Mouse (Mus musculus) splenic B cell, adult 2 months (primary cell): ENCODE measurements at regions not wholly inside any gene's neighbourhood (a gene's known extent, or its start where the extent isn't known, plus 50 kb on each side); places are given as distances from the start of the nearest gene placed in this dataset.
"Not testable (repeated sequence)": the region's sequence is repeated elsewhere in the genome, so short reads cannot be mapped to it uniquely, and the experiment has no call there.

Experiments
- DNase-seq: peaks from one replicate; pipeline ENCODE4 v3.0.0-alpha.2; 2011; ENCODE audit warnings: low read depth, low spot score
- H3K27me3 ChIP-seq: 2 replicates; pipeline ENCODE4 v1.6.1; 2012; ENCODE audit warnings: mild to moderate bottlenecking, low read length, moderate library complexity, mixed read lengths; ENCODE audit not compliant: control insufficient read depth, poor library complexity, insufficient read depth, severe bottlenecking
- H3K36me3 ChIP-seq: 2 replicates; pipeline ENCODE4 v1.6.1; 2012; ENCODE audit warnings: mild to moderate bottlenecking, low read length, moderate library complexity, mixed read lengths; ENCODE audit not compliant: control insufficient read depth, poor library complexity, insufficient read depth, severe bottlenecking

- Histone ChIP-seq H3K36me3 (no peaks in the 10 kb centered on the region), H3K27me3 (no peaks in the 10 kb centered on the region; the same call in 1 of the 2 replicates)
- no peak for DNase-seq
Measured at GRCm38 (mm10) chr13:4742930-4743329, 134.0 kb upstream of the Akr1e1 start.

DNA sequence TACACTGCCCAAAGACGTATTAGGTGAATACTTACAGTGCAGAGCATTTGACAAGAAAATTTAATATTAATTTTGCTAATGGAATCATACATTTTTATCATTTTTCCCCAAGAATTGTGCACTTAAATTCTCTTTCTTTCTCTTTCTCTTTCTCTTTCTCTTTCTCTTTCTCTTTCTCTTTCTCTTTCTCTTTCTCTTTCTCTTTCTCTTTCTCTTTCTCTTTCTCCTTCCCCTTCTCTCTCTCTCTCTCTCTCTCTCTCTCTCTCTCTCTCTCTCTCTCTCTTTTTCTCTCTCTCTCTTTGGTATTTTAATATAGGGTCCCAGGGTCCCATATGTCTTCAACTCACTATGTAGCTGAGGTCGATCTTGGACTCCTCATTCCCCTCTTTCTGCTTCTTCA, 107.3 kb upstream of the Akr1e1 start:
- H3K27me3 ChIP-seq, H3K36me3 ChIP-seq, DNase-seq: not testable (repeated sequence)

GRCm38 (mm10) chr13:4714724-4715123, 105.8 kb upstream of the Akr1e1 start:
- no peak for DNase-seq
- H3K27me3 ChIP-seq = no peaks in the 10 kb centered on the region
- H3K36me3 ChIP-seq = no peaks in the 10 kb centered on the region

DNA sequence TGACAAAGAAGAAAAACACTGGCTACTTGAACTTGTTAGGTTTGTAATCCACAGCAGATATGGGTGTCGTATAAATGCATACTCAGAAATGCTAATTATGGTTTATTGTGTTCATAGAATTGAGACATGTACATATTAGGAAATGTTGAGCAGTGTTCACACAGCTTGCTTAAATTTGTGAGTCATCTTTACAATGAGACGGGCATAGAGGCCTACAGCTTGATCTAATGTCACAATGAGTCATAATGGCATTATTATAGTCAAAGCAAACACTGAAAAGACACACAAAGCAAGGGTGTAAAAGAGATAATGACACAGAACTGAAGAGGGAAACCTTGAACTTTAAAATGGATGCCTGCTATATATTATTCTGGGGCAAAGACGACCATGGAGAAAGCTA, 103.7 kb upstream of the Akr1e1 start:
- no peak for DNase-seq
- Histone ChIP-seq H3K27me3 (no peaks in the 10 kb centered on the region), H3K36me3 (no peaks in the 10 kb centered on the region)

DNA sequence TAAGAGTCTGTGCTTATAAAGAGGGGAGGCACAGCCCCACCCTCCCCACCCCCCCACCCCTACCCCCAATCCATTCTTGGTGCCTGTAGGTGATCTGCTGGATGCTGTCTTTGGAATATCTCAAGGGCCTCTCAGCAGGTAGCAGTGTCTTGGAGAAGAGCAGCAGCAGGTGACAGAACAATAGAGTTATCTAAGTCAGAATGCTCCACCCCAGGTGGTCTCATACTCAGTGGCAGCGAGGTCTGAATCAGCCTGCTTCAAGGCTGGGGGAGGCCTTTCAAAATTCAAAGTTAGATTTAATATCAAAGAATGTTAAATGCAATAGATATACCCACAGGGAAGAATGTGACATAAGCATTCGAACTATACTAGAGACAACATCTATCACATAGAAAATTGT, 90.6 kb upstream of the Akr1e1 start:
- H3K36me3 ChIP-seq, DNase-seq, H3K27me3 ChIP-seq: not testable (repeated sequence)

GRCm38 (mm10) chr13:4666375-4667140, 57.6 kb upstream of the Akr1e1 start:
- peak; percentile 48 for DNase-seq
- Histone ChIP-seq H3K27me3 (no peaks in the 10 kb centered on the region), H3K36me3 (no peaks in the 10 kb centered on the region)

GRCm38 (mm10) chr13:4663390-4663789, 54.4 kb upstream of the Akr1e1 start:
- DNase-seq = no peak
- H3K27me3 ChIP-seq = no peaks in the 10 kb centered on the region
- H3K36me3 ChIP-seq = no peaks in the 10 kb centered on the region

DNA sequence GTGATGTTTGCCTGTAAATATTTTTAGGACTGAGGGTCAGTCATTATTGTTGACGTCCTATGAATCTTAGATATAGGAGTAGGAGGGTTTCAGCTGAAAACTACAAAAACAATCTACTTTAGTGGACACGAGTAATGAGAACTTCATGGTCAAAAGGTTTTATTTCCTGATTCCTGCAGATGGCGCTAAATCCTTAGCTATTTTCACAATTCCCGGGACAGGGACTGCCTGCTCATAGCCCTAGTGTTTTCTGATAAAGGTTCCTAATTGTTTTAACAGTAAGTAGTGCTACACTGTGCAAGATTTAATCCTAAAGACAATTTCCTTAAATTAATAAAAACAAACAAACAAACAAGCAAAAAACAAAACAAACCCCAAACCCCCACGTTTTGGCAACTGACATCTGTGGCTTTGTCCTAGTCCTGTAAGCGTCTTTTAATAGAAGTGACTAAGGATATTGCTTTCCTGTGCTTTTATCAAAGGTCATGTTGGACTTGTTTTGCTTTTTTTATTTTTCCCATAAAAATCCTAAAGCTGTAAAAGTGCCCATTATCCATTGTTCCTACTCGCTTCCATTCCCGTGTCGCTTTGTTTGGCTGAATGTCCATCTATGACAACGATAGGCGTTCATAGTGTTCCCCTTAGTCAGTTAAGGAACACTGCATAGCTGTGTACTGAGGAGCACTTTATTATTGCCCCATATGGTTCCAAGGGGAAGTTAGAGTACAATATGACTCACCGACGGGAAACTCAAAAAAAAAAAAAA, 53.5 kb upstream of the Akr1e1 start:
- Histone ChIP-seq H3K27me3 (no peaks in the 10 kb centered on the region), H3K36me3 (no peaks in the 10 kb centered on the region)
- DNase-seq = peak; percentile 1
